Mouse (Mus musculus) yolk sac, embryonic 10.5 days (tissue): ENCODE data around the gene Hist1h3f.
"Not testable (repeated sequence)": the region's sequence is repeated elsewhere in the genome, so short reads cannot be mapped to it uniquely, and the experiment has no call there.

Experiments
- DNase-seq: peaks from one replicate; pipeline ENCODE4 v3.0.0-alpha.2; 2017; ENCODE audit warnings: low spot score

Gene Hist1h3f

GRCm38 (mm10) chr13:23583387-23584068 is 39.7 kb downstream of the Hist1h3f start:
- no peak for DNase-seq

DNA sequence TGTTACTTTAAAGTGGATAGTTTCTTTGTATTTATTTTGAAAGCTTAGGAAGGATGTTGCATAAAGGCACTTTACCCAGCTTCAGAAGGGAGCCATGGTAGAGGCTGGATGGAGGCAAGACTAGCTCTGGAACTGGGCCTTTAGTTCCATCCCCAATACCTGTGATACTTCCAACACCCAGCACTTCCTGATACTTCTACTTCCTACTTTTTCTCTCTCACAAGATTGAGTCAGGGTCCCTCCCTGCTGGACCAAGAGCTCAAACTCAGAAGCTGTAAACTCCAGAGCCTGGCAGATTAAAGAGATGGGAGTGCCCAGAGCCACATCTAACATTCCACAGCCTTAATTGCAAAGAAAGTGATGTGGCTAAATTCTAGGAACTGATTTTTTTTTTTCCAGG is 40.5 kb downstream of the Hist1h3f start:
- DNase-seq = no peak

DNA sequence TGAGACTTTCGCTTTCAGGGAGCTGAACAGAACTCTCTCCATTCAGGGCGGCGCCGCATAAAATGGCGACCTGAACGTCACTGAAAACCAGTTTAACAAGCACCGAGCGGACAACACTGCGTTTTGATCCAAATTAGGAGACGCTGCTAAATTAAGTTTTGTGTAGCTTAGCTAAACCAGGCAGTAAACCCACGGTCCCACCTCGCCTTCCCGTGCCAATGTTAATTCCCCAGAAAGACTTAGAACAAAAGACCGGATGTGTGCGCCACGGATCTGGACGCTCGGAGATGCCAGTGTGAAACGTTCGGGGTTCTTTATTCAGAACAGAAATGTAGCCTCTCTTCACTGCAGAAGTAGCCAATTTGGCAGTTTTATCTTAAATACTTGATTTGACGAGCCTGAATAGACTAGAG is 41.2 kb downstream of the Hist1h3f start:
- peak; percentile 79 for DNase-seq

GRCm38 (mm10) chr13:23585442-23586098 is 41.7 kb downstream of the Hist1h3f start:
- DNase-seq = peak; percentile 93

DNA sequence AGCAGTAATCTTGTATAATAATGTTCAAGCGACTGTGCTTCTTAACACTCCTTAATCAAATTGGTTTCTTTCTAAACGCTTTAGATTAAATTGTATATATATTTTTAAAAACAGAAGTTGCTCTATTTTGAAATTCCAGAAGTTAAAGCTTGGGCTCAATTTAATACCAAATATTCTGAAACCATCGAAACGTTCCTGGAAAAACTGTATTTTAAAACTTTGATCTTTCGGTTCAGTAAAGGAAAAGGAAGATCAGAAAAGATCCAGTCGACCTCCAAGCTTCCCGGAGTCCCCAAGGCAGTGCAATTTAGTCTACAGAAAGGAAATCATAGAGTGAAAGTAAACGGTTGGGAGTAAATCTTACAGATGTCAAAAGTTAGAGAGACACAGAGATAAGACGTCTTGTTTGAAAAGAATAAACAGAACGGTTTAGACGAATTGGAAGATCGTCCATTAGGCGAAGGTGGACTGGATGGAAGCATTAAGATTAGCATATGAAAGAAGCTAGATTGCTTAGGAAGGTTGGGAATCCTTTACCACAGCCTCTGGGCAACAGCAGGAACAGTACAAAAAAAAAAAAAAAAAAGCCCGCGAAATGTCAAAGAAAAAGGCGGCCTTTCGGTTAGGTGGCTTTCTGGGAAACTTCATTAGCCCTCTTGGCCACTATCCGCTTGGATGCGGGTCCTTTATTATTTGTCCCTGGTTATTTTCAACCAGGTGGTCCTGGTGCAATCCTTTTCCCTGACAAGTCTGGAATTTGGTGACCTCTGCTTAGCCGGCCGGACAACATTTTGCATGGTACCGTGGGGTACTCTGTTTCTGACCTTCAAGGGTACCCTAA is 42.5 kb downstream of the Hist1h3f start:
- no peak for DNase-seq

DNA sequence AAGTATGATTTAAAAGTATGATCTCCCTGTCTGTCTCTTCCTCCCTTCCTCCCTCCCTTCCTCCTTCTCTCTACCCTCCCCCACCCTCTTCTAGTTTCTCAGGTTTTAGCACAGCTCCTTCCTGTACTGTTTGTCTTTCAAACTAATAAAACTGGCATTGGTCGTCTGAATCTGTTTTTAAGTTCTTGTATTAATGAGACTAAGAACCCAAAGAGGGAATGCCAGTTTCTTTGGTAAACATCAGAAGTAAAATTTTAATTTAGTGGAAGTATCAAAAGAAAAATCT is 43.0 kb downstream of the Hist1h3f start:
- DNase-seq = no peak

DNA sequence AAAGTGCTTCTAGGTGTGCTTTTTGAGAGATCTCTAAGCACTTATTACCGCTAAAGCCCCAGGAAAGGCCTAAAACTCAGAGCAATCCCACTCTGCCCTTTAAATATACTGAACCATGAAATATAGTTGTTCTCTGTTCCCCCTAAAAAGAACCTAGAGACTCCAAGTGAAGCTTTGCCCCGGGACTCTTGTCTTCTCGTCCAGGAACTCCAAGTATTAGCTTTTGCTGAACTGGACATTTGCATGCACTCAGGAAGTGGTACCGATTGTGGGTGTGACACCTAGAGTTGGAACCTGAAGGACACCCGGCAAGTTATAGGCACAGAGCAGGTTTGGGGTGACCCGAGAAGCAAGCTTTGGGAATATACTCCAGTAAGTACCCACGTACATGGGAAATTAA is 47.4 kb downstream of the Hist1h3f start:
- DNase-seq = no peak

- DNase-seq = not testable (repeated sequence)
Observed at GRCm38 (mm10) chr13:23591886-23592285, 48.0 kb downstream of the Hist1h3f start.

DNA sequence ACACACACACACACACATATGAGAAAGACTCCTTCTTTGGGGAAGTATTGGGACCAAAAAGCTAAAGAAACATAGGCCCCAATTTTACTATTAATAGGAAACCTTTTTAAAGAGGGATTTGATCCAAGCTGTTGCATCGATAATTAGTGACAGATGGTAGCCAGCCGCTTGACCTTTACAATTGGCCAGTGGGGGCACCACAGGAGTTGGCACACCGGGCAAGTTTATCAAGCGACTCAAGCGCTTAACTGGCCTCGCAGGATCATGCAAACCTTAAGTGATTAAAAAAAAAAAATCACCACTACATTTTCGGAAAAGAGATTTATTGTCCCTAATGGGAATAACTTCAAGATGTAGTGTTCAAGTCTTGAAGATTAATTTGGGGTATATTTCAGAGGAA is 48.8 kb downstream of the Hist1h3f start:
- DNase-seq = no peak

DNA sequence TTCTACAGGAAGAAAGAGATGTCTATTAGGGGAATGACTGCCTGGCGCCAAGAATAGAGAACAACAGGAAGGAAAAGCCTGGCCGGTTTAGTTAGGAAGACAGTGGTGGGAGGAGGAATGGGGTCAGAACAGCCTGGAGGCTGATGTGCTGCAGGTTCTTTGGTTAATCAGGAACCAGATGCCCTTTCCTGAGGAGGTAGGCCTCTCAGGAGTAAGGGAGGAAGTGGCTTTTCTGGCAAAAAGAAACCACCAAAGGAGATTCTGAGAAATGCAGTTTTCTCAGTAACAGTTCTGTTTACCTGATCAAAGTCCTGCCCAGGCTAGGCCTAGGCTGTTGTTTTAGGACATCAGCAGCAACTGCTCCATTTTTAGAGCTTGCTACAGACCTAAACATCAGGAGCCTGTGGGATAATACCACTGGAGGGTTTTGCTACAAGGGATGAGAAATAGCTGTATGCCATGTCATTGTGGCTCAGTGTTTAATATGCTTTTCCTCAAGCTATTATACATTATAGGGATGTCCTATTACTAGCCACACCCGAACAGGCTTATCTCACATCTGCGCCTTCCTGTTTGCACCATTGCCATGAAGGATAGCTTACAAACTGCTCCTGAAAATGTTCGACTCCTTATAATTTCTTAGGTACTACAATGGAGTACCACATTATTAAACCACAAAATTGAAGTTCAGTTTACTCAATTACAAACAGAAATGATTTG is 49.4 kb downstream of the Hist1h3f start:
- DNase-seq = peak; percentile 84
